Mouse (Mus musculus) spleen, adult 18-20 months (tissue): ENCODE data around the gene Dot1l.
A peak's percentile ranks its signal among the peaks of the same experiment; 100 is the strongest.

ENCODE experiments used
- DNase-seq, 2 experiments: peaks; one replicate each; pipeline ENCODE4 v3.0.0; 2022; ENCODE audit warnings: mixed read lengths in 2 of 2

The Dot1l gene

GRCm38 (mm10) chr10:80793803-80794202, 38.8 kb downstream of the Dot1l start:
- DNase-seq, result no peak

- no peak for DNase-seq
Measured at GRCm38 (mm10) chr10:80794750-80795149, 39.7 kb downstream of the Dot1l start.

DNA sequence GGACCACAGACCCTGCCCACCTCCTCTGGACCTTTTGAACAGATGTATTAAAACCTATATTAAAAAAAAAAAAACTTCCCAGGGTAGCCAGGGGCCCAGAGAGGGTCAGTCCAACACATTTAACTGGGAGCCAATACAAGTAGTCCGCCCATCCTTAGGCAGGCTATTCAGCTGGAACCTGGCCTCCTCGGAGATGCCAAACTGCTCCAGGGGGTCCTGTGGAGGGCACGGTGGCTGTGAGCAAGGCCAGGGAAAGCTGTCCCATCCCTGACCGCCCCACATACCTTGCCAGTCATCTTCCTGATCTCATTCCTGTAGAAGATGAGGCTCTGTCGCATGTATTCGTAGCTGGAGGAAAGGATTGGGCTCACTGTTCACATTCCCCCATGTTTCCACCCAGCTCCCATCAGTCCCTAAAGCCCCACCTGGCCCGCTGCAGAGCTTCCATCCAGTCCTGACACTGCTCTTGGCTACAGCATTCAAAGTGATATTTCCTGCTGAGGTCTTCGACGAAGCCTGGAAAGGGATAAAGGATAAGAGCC, 41.4 kb downstream of the Dot1l start:
- no peak for DNase-seq

GRCm38 (mm10) chr10:80797186-80798149, 42.5 kb downstream of the Dot1l start:
- no peak for DNase-seq

GRCm38 (mm10) chr10:80798150-80799006, 43.4 kb downstream of the Dot1l start, which contains the start of the genes Sf3a2 and Plekhj1:
TSS of gene Sf3a2 (plus strand) at chr10:80798198.
TSS of gene Plekhj1 (minus strand) at chr10:80798626.
- DNase-seq, result peak; percentile 91 to 96

- no peak for DNase-seq
Measured at GRCm38 (mm10) chr10:80799070-80799566, 44.1 kb downstream of the Dot1l start.

GRCm38 (mm10) chr10:80802204-80802912, 47.4 kb downstream of the Dot1l start:
- no peak for DNase-seq

DNA sequence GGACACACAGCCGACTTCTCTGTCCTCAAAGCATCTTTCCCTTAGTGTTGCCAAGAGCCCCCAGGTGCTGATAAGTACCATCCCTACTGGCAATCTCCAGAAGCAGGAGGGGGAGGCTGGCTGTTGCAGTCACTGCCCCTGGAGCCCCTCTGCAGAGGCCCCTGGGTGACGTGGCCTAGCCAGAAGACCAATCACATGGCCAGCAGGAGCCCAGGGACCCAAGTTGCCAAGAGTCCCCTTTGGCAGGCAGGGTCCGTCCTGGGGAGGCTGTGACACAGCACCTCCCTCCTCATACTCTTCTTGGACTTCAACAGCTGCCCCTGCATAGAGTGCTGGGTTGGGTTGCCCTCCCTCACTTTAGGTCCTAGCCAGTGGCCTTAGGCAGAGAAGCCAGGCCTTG, 48.0 kb downstream of the Dot1l start:
- DNase-seq, result no peak

GRCm38 (mm10) chr10:80804340-80804739, 49.3 kb downstream of the Dot1l start:
- DNase-seq, result no peak

GRCm38 (mm10) chr10:80804916-80805315, 49.9 kb downstream of the Dot1l start, which contains the start of gene Amh:
TSS of gene Amh (plus strand) at chr10:80805243.
- DNase-seq, result no peak

GRCm38 (mm10) chr10:80805322-80805721, 50.3 kb downstream of the Dot1l start:
- no peak for DNase-seq

DNA sequence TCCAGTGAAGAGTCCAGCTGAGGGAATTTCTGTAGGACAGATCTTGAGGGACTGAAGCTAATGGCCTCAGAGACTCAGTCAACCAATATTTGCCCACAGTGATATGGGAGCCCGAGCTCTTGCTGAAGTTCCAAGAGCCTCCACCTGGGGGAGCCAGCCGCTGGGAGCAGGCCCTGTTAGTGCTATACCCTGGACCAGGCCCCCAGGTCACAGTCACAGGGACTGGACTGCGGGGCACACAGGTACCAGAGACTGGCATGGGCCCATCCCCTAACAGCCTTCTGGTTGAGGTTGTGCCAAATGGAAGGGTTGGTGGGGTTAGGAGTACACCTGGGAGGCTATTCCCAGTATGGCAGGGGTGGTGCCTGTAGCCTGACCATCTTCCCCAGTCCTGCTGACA, 50.9 kb downstream of the Dot1l start:
- DNase-seq, result peak; percentile 47 to 77

GRCm38 (mm10) chr10:80806341-80807056, 51.5 kb downstream of the Dot1l start:
- DNase-seq, result no peak

DNA sequence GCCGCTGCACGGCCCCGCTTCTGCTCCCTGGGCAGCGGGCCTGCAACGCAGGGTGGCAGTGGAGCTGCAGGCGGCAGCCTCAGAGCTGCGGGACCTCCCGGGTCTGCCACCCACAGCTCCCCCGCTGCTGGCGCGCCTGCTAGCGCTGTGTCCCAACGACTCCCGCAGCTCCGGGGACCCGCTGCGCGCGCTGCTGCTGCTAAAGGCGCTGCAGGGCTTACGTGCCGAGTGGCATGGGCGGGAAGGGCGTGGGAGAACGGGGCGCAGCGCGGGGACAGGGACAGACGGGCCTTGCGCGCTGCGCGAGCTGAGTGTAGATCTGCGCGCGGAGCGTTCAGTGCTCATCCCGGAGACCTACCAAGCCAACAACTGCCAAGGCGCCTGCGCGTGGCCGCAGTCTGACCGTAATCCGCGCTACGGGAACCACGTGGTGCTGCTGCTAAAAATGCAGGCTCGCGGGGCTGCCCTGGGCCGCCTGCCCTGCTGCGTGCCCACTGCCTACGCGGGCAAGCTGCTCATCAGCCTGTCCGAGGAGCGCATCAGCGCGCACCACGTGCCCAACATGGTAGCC, 52.1 kb downstream of the Dot1l start:
- peak; percentile 42 to 50 for DNase-seq

- DNase-seq, result no peak
Measured at GRCm38 (mm10) chr10:80808099-80808984, 53.3 kb downstream of the Dot1l start.

DNA sequence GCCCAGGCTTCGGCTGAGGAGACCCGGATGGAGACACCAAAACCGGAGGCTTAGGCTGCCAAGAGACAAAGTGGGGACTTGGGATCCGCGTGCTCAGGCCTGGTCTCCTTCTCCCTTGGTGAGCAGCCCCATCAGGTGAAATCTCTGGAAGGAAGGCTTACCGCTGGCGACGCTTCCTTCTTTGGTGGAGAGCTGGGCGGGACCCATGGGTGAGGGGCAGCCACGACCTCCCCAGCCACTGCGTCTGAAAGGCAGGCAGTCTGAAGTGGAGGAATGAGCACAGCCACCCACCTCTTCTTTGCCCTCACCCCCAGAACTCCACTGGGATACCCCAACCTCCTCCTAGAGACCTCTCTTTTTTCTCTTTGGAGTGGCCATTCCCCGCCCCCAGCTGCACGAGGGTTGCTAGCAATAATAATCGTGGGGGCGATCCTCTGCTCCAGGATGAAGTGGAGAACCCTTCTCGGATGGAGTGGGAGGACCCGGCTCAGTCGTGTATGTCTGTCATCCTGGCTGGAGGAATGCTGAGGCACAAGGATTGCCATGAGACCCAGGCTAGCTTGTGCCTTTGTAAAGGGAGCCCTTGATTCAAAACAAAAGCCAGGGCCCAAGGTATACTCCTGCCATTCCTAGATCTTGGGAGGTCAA, 54.1 kb downstream of the Dot1l start:
- DNase-seq, result no peak

- DNase-seq, result no peak
Measured at GRCm38 (mm10) chr10:80810084-80810483, 55.1 kb downstream of the Dot1l start.

GRCm38 (mm10) chr10:80812391-80813041, 57.5 kb downstream of the Dot1l start:
- DNase-seq, result no peak

GRCm38 (mm10) chr10:80813366-80813765, 58.4 kb downstream of the Dot1l start, which contains the start of gene Jsrp1:
TSS of gene Jsrp1 (minus strand) at chr10:80813498.
- no peak for DNase-seq
